Mouse (Mus musculus) embryo, embryonic 10 days (tissue): Measurements from ENCODE around the gene Wipi1.

Experiments used
- DNase-seq: peaks from one replicate; pipeline ENCODE4 v3.0.0-alpha.2; 2015; ENCODE audit warnings: low spot score

Gene Wipi1

DNA sequence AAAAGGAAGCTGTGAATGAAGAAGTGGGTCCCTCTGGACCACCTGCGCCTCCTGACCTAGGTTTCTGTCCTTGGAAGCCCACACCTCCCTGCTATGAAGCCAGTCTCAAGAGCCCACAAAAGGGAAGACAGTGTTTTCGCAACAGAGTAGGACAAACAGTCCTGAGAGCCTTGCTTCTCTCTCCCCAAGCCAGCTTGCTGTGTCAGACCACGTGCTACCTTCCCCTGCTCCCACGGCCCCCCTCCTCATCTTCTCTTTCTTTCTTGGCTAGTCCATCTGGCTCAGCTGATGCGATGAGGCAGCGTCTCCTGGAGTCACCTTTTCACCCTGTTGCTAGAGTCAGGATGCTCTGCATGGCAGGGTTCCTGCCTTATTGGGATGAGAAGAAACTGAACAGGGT is 72.5 kb downstream of the Wipi1 start:
- peak; percentile 13 for DNase-seq

DNA sequence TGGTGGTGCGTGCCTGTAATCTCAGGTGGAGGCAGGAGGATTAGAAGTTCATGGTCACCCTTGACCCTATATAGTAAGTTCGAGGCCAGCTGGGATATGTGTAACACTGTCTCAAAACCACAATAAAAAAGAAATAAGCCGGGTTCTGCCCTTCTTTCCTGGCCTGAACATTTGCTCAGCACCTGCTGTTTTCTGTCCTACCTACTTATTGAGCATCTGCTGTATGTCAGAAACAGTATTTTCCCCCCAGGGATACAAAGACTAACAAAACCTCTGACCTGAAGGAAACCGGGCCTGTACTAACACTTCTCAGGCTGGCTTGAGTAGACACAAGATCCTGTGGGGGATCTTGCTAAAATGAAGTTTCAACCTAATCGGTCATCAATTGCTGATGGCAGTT is 74.8 kb downstream of the Wipi1 start:
- no peak for DNase-seq

DNA sequence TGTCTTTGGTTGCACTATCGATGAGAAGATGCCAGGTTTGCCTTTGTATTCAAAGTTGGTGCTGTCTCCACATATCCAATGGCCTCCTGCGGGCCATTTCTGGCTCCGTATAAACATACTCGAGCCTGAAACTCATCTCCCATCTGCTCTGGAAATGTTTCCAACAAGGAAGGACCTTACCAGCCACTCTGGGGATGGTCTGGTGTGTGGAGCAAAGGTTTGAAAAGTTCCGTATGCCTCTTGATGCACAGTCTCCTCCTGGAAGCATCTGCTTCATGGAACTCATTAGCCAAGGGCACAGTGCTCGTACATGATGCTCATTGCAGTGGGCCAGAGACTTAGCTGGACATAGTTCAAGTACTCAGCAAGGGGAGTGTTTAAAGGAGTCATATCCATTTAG is 75.8 kb downstream of the Wipi1 start:
- no peak for DNase-seq

DNA sequence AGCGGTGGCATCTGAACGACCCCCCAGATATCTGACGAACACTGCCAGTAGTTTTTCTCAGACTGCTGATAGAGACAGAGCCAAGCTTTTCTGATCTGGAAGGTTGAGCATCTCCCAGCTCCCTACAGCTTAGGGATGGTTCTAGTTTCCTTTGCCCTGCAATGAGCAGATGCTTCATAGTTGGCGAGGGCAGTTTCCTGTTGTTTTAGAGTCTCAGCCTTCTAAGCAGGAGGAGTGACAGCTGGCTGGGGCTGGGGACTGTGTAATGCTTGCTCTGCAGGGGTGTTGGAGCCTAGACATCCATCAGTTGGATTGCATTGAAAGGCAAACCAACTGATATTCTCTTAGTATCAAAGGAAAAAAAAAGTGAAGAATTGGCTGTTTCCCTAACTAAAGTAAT is 81.7 kb downstream of the Wipi1 start:
- no peak for DNase-seq

DNA sequence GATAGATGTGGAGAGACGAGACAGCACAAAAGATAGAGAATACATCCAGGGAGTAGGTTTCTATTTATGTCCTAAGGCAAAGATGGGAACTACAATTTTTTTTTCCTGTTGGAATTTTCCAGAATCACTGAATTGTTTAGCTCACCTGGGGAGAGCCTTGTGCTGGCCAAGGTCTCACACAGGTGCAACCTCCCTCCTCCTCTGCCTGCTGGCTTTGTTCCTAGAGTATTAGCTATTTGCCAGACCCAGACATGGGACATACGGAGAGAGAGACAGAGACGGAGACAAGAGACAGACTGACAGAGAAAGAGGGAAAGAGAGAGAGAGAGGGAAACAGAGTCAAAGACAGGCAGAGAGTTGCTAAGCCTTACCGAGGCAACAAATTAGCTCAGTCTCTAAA is 86.2 kb downstream of the Wipi1 start:
- no peak for DNase-seq

DNA sequence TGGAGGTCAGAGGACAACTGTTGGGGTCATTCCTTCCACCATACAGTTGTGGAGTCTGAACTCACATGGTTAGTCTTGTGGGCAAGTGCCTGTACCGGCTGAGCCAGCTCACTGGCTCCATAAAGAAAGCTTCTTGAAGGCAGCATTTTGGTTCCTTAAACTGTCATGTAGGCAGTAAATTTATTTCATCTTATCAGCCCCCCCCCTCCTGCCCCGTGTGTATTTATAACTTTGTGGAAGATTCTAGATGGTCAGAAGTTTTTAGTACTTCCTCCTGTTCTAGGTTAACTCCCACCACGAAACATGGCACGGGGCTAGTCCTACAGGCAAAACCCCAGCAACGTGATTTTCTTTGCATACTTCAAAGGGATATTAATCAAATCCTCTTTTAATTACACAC is 86.9 kb downstream of the Wipi1 start:
- no peak for DNase-seq
